Mouse (Mus musculus) kidney, embryonic 16.5 days (tissue): ENCODE results near the gene Dixdc1. TPM values are rescaled to one million over a fixed set of nuclear protein-coding genes. Genes with fewer than 3 reads are reported as not detected.
A peak's percentile ranks its signal among the peaks of the same experiment; 100 is the strongest.

ENCODE experiments used
- ATAC-seq: fragments of 200-750 bp; cut with Nextera tagmentation; 2 replicates; pipeline ENCODE4 v1.8.0; 2017; ENCODE audit warnings: moderate TSS enrichment; ENCODE audit not compliant: low FRiP score, low TSS enrichment
- H3K27ac ChIP-seq: fragments of 300-500 bp; sonication (generic); 2 replicates; pipeline ENCODE4 v1.5.1; 2014; ENCODE audit warnings: low read length
- H3K27me3 ChIP-seq: fragments of 300-500 bp; sonication (generic); 2 replicates; pipeline ENCODE4 v1.6.1; 2014; ENCODE audit warnings: low read length, control low read depth, mixed read lengths; ENCODE audit not compliant: insufficient read depth
- H3K36me3 ChIP-seq: fragments of 300-500 bp; sonication (generic); 2 replicates; pipeline ENCODE4 v1.6.1; 2014; ENCODE audit warnings: low read length, control low read depth, mixed read lengths; ENCODE audit not compliant: insufficient read depth
- H3K4me1 ChIP-seq: fragments of 300-500 bp; sonication (generic); 2 replicates; pipeline ENCODE4 v1.6.1; 2014; ENCODE audit warnings: low read length, control low read depth, mixed read lengths; ENCODE audit not compliant: insufficient read depth
- H3K4me2 ChIP-seq: fragments of 300-500 bp; sonication (generic); replicated peaks from 2 replicates; pipeline ENCODE4 v1.6.1; 2014; ENCODE audit warnings: low read depth, low read length
- H3K4me3 ChIP-seq: fragments of 300-500 bp; sonication (generic); 2 replicates; pipeline ENCODE4 v1.5.1; 2014; ENCODE audit warnings: mild to moderate bottlenecking, low read length
- H3K9ac ChIP-seq: fragments of 300-500 bp; sonication (generic); replicated peaks from 2 replicates; pipeline ENCODE4 v1.6.1; 2014; ENCODE audit warnings: low read length
- H3K9me3 ChIP-seq: fragments of 300-500 bp; sonication (generic); 2 replicates; pipeline ENCODE4 v1.6.1; 2016; ENCODE audit warnings: low read length, control low read depth
- WGBS: fragments of 180-500 bp; shearing (Covaris S2); extraction: QIAGEN DNeasy Blood & Tissue Kit; methylation state at CpG from one replicate; pipeline ENCODE4 v1.1.7; 2014; 5-methylcytosine and 5-hydroxymethylcytosine counted together
- polyA plus RNA-seq: library from polyadenylated mRNA; unstranded; fragments of >200 nt; fragmentation: Nextera tagmentation; extraction: Ambion mirVana; gene quantifications from 2 replicates; pipeline ENCODE4 v1.2.1, GENCODE M21; 2015

Gene Dixdc1
- polyA plus RNA-seq, result 7.7 and 8.6 TPM in 2 replicates

GRCm38 (mm10) chr9:50738914-50739870, at the start of gene Dixdc1:
TSS of gene Dixdc1 (minus strand) at chr9:50739517.
- no peaks in the 10 kb centered on the region for H3K36me3 ChIP-seq
- H3K9ac ChIP-seq, result peak within 1 kb of the TSS; percentile 51; the same call in 1 of the 2 replicates

GRCm38 (mm10) chr9:50782155-50782554, 42.8 kb upstream of the Dixdc1 start:
- no peaks in the 10 kb centered on the region for H3K27me3 ChIP-seq
- no peak overlapping the region for H3K4me3 ChIP-seq
- H3K4me1 ChIP-seq, result no peaks in the 10 kb centered on the region
- H3K36me3 ChIP-seq, result peaks cover 56% of the 10 kb centered on the region
- WGBS, result 81% methylated on average over 2 of the region's 2 CpGs
- H3K9ac ChIP-seq, result no peak overlapping the region
- no peak overlapping the region for H3K4me2 ChIP-seq
- no peak for ATAC-seq
- H3K27ac ChIP-seq, result no peak overlapping the region
- H3K9me3 ChIP-seq, result no peaks in the 10 kb centered on the region

More at GRCm38 (mm10) chr9:50738914-50739870, at the start of gene Dixdc1:
- Histone ChIP-seq H3K27me3 (no peaks in the 10 kb centered on the region; the same call in 1 of the 2 replicates), H3K4me3 (peak within 1 kb of the TSS; percentile 48), H3K27ac (no peak within 1 kb of the TSS), H3K4me2 (peak within 1 kb of the TSS; percentile 69), H3K4me1 (peaks cover 6% of the 10 kb centered on the region), H3K9me3 (no peaks in the 10 kb centered on the region)
- peak; percentile 98 for ATAC-seq
- 13% methylated on average over 36 of the region's 36 CpGs for WGBS

- Histone ChIP-seq H3K27ac (no peak overlapping the region), H3K4me3 (peak overlapping the region; percentile 95), H3K4me1 (peaks cover 18% of the 10 kb centered on the region), H3K9me3 (no peaks in the 10 kb centered on the region), H3K9ac (peak overlapping the region; percentile 97), H3K4me2 (peak overlapping the region; percentile 82), H3K36me3 (peaks cover 23% of the 10 kb centered on the region; the same call in 1 of the 2 replicates), H3K27me3 (no peaks in the 10 kb centered on the region)
- 53% methylated on average over 11 of the region's 11 CpGs for WGBS
- 0 out of 2 replicates have a peak, but pooled peaks have one; percentile 1 for ATAC-seq
Observed at GRCm38 (mm10) chr9:50776162-50776760, 36.9 kb upstream of the Dixdc1 start.

- Histone ChIP-seq H3K4me2 (peak overlapping the region; percentile 82), H3K4me1 (peaks cover 18% of the 10 kb centered on the region), H3K27me3 (no peaks in the 10 kb centered on the region), H3K9me3 (no peaks in the 10 kb centered on the region), H3K36me3 (peaks cover 21% of the 10 kb centered on the region), H3K4me3 (peak overlapping the region; percentile 95), H3K9ac (peak overlapping the region; percentile 97), H3K27ac (peak overlapping the region; percentile 84; the same call in 1 of the 2 replicates)
- under 1% methylated on average over 30 of the region's 30 CpGs for WGBS
- peak; percentile 37; the same call in 1 of the 2 replicates for ATAC-seq
Observed at GRCm38 (mm10) chr9:50775662-50776126, 36.4 kb upstream of the Dixdc1 start.

- Histone ChIP-seq H3K27me3 (no peaks in the 10 kb centered on the region), H3K9me3 (no peaks in the 10 kb centered on the region), H3K36me3 (peaks cover 16% of the 10 kb centered on the region), H3K27ac (peak within 1 kb of the TSS; percentile 84), H3K4me1 (peaks cover 18% of the 10 kb centered on the region), H3K4me3 (peak within 1 kb of the TSS; percentile 95), H3K4me2 (peak within 1 kb of the TSS; percentile 82), H3K9ac (peak within 1 kb of the TSS; percentile 97)
- peak; percentile 88 for ATAC-seq
- WGBS, result 0% methylated on average over 35 of the region's 51 CpGs
Observed at GRCm38 (mm10) chr9:50774991-50775612, 35.8 kb upstream of the Dixdc1 start, which contains the start of the genes Alg9 and 1110032A03Rik. TSS of gene Alg9 (plus strand) at chr9:50775019. TSS of gene 1110032A03Rik (minus strand) at chr9:50775520.

- H3K27ac ChIP-seq, result no peak overlapping the region
- 57% methylated on average over 4 of the region's 4 CpGs for WGBS
- H3K27me3 ChIP-seq, result no peaks in the 10 kb centered on the region
- no peaks in the 10 kb centered on the region for H3K9me3 ChIP-seq
- 0 out of 2 replicates have a peak overlapping the region, but pooled peaks have one; percentile 95 for H3K4me3 ChIP-seq
- ATAC-seq, result no peak
- H3K4me1 ChIP-seq, result peaks cover 19% of the 10 kb centered on the region
- H3K36me3 ChIP-seq, result peaks cover 12% of the 10 kb centered on the region
- H3K4me2 ChIP-seq, result peak overlapping the region; percentile 82
- H3K9ac ChIP-seq, result peak overlapping the region; percentile 41; the same call in 1 of the 2 replicates
Observed at GRCm38 (mm10) chr9:50774026-50774462, 34.7 kb upstream of the Dixdc1 start.

- H3K9me3 ChIP-seq, result no peaks in the 10 kb centered on the region
- H3K4me3 ChIP-seq, result no peak overlapping the region
- no peak overlapping the region for H3K27ac ChIP-seq
- WGBS, result 91% methylated on average over 2 of the region's 2 CpGs
- no peak for ATAC-seq
- H3K4me1 ChIP-seq, result peaks cover 19% of the 10 kb centered on the region
- H3K27me3 ChIP-seq, result no peaks in the 10 kb centered on the region
- no peak overlapping the region for H3K9ac ChIP-seq
- no peak overlapping the region for H3K4me2 ChIP-seq
- H3K36me3 ChIP-seq, result peaks cover 10% of the 10 kb centered on the region
Observed at GRCm38 (mm10) chr9:50770011-50770410, 30.7 kb upstream of the Dixdc1 start.

- 3% methylated on average over 59 of the region's 59 CpGs for WGBS
- Histone ChIP-seq H3K36me3 (peaks cover 10% of the 10 kb centered on the region), H3K4me2 (peak within 1 kb of the TSS; percentile 94)
Observed at GRCm38 (mm10) chr9:50768107-50769002, 29.0 kb upstream of the Dixdc1 start, which contains the start of gene Fdxacb1. TSS of gene Fdxacb1 (plus strand) at chr9:50768236.

More at GRCm38 (mm10) chr9:50768107-50769002, 29.0 kb upstream of the Dixdc1 start, which contains the start of gene Fdxacb1:
- H3K4me1 ChIP-seq, result peaks cover 9% of the 10 kb centered on the region; the same call in 1 of the 2 replicates
- peak within 1 kb of the TSS; percentile 96 for H3K27ac ChIP-seq
- peak within 1 kb of the TSS; percentile 86 for H3K4me3 ChIP-seq
- H3K9ac ChIP-seq, result peak within 1 kb of the TSS; percentile 81
- ATAC-seq, result peak; percentile 98
- no peaks in the 10 kb centered on the region for H3K27me3 ChIP-seq
- no peaks in the 10 kb centered on the region for H3K9me3 ChIP-seq
